Mouse (Mus musculus): Measurements from ENCODE around the gene Jade1. TPM values are rescaled to one million over a fixed set of nuclear protein-coding genes. Genes with fewer than 3 reads are reported as not detected.

The Jade1 gene
- polyA plus RNA-seq, 1 experiment from 2014 or later, result 9.0 TPM

DNA sequence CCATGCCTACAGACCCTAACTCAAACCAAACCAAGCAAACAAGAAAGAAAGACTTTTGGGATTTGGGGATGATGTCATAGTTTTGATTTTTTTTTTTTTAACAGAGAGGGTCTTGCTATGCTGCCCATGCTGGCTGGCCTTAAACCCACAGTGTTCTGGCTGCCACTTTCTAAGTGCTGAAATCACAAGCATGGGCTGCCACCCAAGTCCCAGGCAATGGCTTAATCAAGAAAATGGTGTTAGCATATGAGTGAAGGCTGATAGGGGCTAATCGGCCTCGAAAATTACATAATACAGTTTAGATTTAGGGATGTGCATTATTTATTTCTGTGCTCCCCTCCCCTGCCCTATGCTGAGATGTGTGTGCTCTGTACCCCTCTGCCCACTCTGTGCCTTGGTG, 17.6 kb upstream of the Jade1 start:
- DNase-seq (ENCODE audit: low spot score) (no peak), ATAC-seq (ENCODE audit: low FRiP score, low TSS enrichment) (no peak)
- H3K27ac ChIP-seq (replicated peaks), result no peak overlapping the region
- no peak overlapping the region for H3K4me2 ChIP-seq (replicated peaks; ENCODE audit: low read depth)
- H3K27me3 ChIP-seq (ENCODE audit: control insufficient read depth, insufficient read depth, low read length), result no peaks in the 10 kb centered on the region
- WGBS, result 82% methylated on average over 2 of the region's 2 CpGs
- H3K4me1 ChIP-seq (replicated peaks; ENCODE audit: control insufficient read depth, insufficient read depth), result no peaks in the 10 kb centered on the region
- no peaks in the 10 kb centered on the region for H3K36me3 ChIP-seq (ENCODE audit: control insufficient read depth, insufficient read depth, low read length)
- TF ChIP-seq EP300 (optimal IDR thresholded peaks at IDR 0.05) (no peak), CTCF (IDR thresholded peaks at IDR 0.05; ENCODE audit: low read depth) (no peak)
- H3K9ac ChIP-seq (ENCODE audit: low read length), result no peak overlapping the region
- H3K9me3 ChIP-seq (ENCODE audit: control insufficient read depth, low read length), result no peaks in the 10 kb centered on the region
- H3K4me3 ChIP-seq (ENCODE audit: low read depth, low read length), result no peak overlapping the region

DNA sequence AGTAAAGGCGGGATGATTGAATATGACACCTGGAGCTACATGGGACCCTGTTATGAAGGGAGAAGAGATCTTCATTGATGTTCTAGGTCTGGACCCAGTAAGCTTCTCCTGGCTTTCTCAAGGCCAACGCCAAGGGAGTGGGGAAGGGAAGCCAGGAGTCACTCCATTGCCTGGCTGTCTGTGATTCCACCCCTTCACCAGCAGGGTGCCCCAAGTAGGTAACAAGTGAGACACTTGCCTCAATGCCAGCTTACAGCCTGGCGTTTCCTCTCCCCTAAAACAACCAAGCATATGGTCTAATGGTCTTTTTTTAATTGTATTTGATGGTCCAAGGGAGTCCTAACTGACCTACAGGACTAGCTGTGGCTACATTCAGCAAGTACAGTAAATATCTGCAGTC, 14.2 kb upstream of the Jade1 start:
- 74% methylated on average over 3 of the region's 3 CpGs for WGBS
- Histone ChIP-seq H3K4me1 (replicated peaks; ENCODE audit: control insufficient read depth, insufficient read depth) (no peaks in the 10 kb centered on the region), H3K36me3 (ENCODE audit: control insufficient read depth, insufficient read depth, low read length) (no peaks in the 10 kb centered on the region), H3K9ac (ENCODE audit: low read length) (no peak overlapping the region), H3K9me3 (ENCODE audit: control insufficient read depth, low read length) (no peaks in the 10 kb centered on the region), H3K4me2 (replicated peaks; ENCODE audit: low read depth) (no peak overlapping the region), H3K27me3 (ENCODE audit: control insufficient read depth, insufficient read depth, low read length) (no peaks in the 10 kb centered on the region), H3K27ac (replicated peaks) (no peak overlapping the region), H3K4me3 (ENCODE audit: low read depth, low read length) (no peak overlapping the region)
- peak; percentile 59 for TF ChIP-seq CTCF (IDR thresholded peaks at IDR 0.05; ENCODE audit: low read depth)
- TF ChIP-seq EP300 (optimal IDR thresholded peaks at IDR 0.05), result no peak
- DNase-seq (ENCODE audit: low spot score) (no peak), ATAC-seq (ENCODE audit: low FRiP score, low TSS enrichment) (no peak)

DNA sequence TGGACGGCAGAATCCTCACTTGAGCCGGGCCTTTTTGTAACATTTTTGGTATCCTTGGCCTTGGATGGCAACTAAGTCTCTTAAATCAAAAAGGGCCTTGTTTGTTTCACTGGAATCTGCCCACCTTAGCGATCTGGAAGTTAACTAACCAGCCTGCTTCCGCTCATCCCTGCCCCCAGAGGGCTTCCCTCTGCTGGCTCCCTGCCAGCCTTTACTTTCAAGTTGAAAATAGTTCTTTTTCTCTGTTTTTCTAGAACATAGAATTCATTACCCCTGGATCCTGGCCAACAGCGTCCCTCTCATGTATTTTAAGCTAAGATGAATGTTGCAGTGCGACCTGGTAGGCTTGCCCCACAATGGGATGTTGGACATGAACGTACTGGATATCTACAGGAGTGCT, 11.1 kb upstream of the Jade1 start:
- Histone ChIP-seq H3K4me3 (ENCODE audit: low read depth, low read length) (no peak overlapping the region), H3K9me3 (ENCODE audit: control insufficient read depth, low read length) (no peaks in the 10 kb centered on the region), H3K27ac (replicated peaks) (no peak overlapping the region), H3K9ac (ENCODE audit: low read length) (no peak overlapping the region), H3K4me1 (replicated peaks; ENCODE audit: control insufficient read depth, insufficient read depth) (no peaks in the 10 kb centered on the region), H3K27me3 (ENCODE audit: control insufficient read depth, insufficient read depth, low read length) (no peaks in the 10 kb centered on the region), H3K4me2 (replicated peaks; ENCODE audit: low read depth) (no peak overlapping the region), H3K36me3 (ENCODE audit: control insufficient read depth, insufficient read depth, low read length) (no peaks in the 10 kb centered on the region)
- DNase-seq (ENCODE audit: low spot score) (no peak), ATAC-seq (ENCODE audit: low FRiP score, low TSS enrichment) (no peak)
- WGBS, result 36% methylated on average over 7 of the region's 7 CpGs
- no peak for TF ChIP-seq CTCF (IDR thresholded peaks at IDR 0.05; ENCODE audit: low read depth)
- no peak for TF ChIP-seq EP300 (optimal IDR thresholded peaks at IDR 0.05)

DNA sequence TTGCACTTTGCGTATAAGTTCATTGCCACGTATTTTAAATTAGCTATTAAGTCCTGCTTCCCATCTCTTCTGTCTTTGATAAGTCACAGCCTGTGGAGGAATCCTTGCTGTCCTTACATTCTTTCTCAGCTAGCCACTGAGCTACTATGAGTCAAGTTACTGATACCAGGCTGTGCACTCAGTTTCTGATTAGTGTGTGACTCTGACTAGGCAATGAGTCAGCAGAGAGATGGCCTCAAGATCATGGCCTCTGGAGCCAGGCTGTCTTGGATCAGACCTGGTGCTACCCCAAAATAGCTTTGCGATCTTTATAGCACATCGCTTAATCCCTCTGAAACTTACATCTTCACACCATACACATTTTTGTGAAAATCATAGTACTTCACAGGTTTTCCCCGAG, 8.2 kb upstream of the Jade1 start:
- DNase-seq (ENCODE audit: low spot score) (no peak), ATAC-seq (ENCODE audit: low FRiP score, low TSS enrichment) (no peak)
- Histone ChIP-seq H3K9ac (ENCODE audit: low read length) (no peak overlapping the region), H3K4me2 (replicated peaks; ENCODE audit: low read depth) (no peak overlapping the region), H3K4me1 (replicated peaks; ENCODE audit: control insufficient read depth, insufficient read depth) (no peaks in the 10 kb centered on the region), H3K27me3 (ENCODE audit: control insufficient read depth, insufficient read depth, low read length) (no peaks in the 10 kb centered on the region), H3K27ac (replicated peaks) (no peak overlapping the region), H3K36me3 (ENCODE audit: control insufficient read depth, insufficient read depth, low read length) (no peaks in the 10 kb centered on the region), H3K9me3 (ENCODE audit: control insufficient read depth, low read length) (no peaks in the 10 kb centered on the region), H3K4me3 (ENCODE audit: low read depth, low read length) (no peak overlapping the region)
- TF ChIP-seq CTCF (IDR thresholded peaks at IDR 0.05; ENCODE audit: low read depth) (no peak), EP300 (optimal IDR thresholded peaks at IDR 0.05) (no peak)
- WGBS, result 92% methylated on average over 5 of the region's 5 CpGs

DNA sequence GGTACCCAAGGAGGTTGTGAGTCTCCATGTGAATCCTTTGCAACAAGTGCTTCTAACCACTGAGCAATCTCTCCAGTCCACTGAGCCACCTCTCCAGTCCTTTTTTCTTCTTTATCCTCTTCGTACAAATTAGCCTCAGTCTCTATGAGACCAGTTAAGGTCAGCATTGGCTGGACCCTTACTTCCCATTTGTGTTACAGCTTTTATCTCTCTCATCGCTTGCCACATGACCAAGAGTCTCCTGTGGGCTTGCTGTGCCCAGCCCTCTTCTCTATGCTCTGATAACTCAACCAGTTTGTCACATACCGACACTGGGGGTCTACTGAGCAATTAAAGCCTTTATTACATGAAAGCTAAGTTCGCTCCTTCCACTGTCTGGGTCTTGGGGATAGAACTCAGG, 7.3 kb upstream of the Jade1 start:
- no peak for ATAC-seq (ENCODE audit: low FRiP score, low TSS enrichment)
- H3K9ac ChIP-seq (ENCODE audit: low read length), result no peak overlapping the region
- WGBS, result 82% methylated on average over 4 of the region's 4 CpGs
- no peak for TF ChIP-seq CTCF (IDR thresholded peaks at IDR 0.05; ENCODE audit: low read depth)
- no peak for TF ChIP-seq EP300 (optimal IDR thresholded peaks at IDR 0.05)
- no peaks in the 10 kb centered on the region for H3K4me1 ChIP-seq (replicated peaks; ENCODE audit: control insufficient read depth, insufficient read depth)
- no peak for DNase-seq (ENCODE audit: low spot score)
- no peaks in the 10 kb centered on the region for H3K36me3 ChIP-seq (ENCODE audit: control insufficient read depth, insufficient read depth, low read length)
- no peaks in the 10 kb centered on the region for H3K9me3 ChIP-seq (ENCODE audit: control insufficient read depth, low read length)
- no peaks in the 10 kb centered on the region for H3K27me3 ChIP-seq (ENCODE audit: control insufficient read depth, insufficient read depth, low read length)
- H3K4me3 ChIP-seq (ENCODE audit: low read depth, low read length), result no peak overlapping the region
- H3K27ac ChIP-seq (replicated peaks), result no peak overlapping the region
- no peak overlapping the region for H3K4me2 ChIP-seq (replicated peaks; ENCODE audit: low read depth)

DNA sequence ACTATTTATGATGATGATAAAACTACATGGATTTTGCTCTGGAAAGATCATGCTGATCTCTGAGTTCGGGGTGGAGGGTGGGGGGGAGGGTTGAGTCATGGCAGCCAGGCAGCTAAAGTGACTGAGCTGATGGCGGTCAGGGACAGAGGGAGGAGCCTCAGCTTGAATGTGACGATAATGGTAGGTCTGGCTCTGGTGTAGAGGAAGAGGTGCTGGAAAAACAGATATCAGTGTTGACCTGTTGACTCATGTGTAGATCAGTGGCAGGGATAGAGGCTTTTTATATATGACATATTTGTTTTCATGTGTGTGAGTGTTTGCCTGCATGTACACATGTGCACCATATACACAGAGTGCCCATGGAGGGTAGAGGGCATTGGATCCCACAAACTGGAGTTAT, 3.9 kb upstream of the Jade1 start:
- 74% methylated on average over 3 of the region's 3 CpGs for WGBS
- Histone ChIP-seq H3K27me3 (ENCODE audit: control insufficient read depth, insufficient read depth, low read length) (no peaks in the 10 kb centered on the region), H3K4me3 (ENCODE audit: low read depth, low read length) (no peak overlapping the region), H3K4me1 (replicated peaks; ENCODE audit: control insufficient read depth, insufficient read depth) (no peaks in the 10 kb centered on the region), H3K27ac (replicated peaks) (no peak overlapping the region), H3K9ac (ENCODE audit: low read length) (no peak overlapping the region), H3K36me3 (ENCODE audit: control insufficient read depth, insufficient read depth, low read length) (no peaks in the 10 kb centered on the region), H3K4me2 (replicated peaks; ENCODE audit: low read depth) (no peak overlapping the region), H3K9me3 (ENCODE audit: control insufficient read depth, low read length) (no peaks in the 10 kb centered on the region)
- no peak for DNase-seq (ENCODE audit: low spot score)
- ATAC-seq (ENCODE audit: low FRiP score, low TSS enrichment), result peak; percentile 62
- TF ChIP-seq CTCF (IDR thresholded peaks at IDR 0.05; ENCODE audit: low read depth) (no peak), EP300 (optimal IDR thresholded peaks at IDR 0.05) (no peak)

All from stomach, postnatal 0 days (tissue).